Mouse (Mus musculus) kidney, embryonic 15.5 days (tissue): ENCODE measurements around the gene Atp13a4. TPM values are rescaled to one million over a fixed set of nuclear protein-coding genes. Genes with fewer than 3 reads are reported as not detected.

Experiments used
- ATAC-seq: fragments of 200-750 bp; cut with Nextera tagmentation; replicated peaks from 2 replicates; pipeline ENCODE4 v1.8.0; 2017; ENCODE audit warnings: moderate TSS enrichment; ENCODE audit not compliant: low FRiP score
- H3K27ac ChIP-seq: fragments of 300-500 bp; sonication (generic); 2 replicates; pipeline ENCODE4 v1.5.1; 2015; ENCODE audit warnings: mild to moderate bottlenecking, inconsistent platforms
- H3K27me3 ChIP-seq: fragments of 300-500 bp; sonication (generic); 2 replicates; pipeline ENCODE4 v1.6.1; 2015; ENCODE audit warnings: inconsistent platforms
- H3K36me3 ChIP-seq: fragments of 300-500 bp; sonication (generic); 2 replicates; pipeline ENCODE4 v1.6.1; 2015; ENCODE audit warnings: inconsistent platforms
- H3K4me1 ChIP-seq: fragments of 300-500 bp; sonication (generic); 2 replicates; pipeline ENCODE4 v1.6.1; 2015; ENCODE audit warnings: inconsistent platforms
- H3K4me2 ChIP-seq: fragments of 300-500 bp; sonication (generic); 2 replicates; pipeline ENCODE4 v1.6.1; 2015; ENCODE audit warnings: moderate library complexity, mild to moderate bottlenecking, inconsistent platforms
- H3K4me3 ChIP-seq: fragments of 300-500 bp; sonication (generic); replicated peaks from 2 replicates; pipeline ENCODE4 v1.5.1; 2015; ENCODE audit warnings: mild to moderate bottlenecking, inconsistent platforms
- H3K9ac ChIP-seq: fragments of 300-500 bp; sonication (generic); 2 replicates; pipeline ENCODE4 v1.6.1; 2015; ENCODE audit warnings: mild to moderate bottlenecking, inconsistent platforms
- H3K9me3 ChIP-seq: fragments of 300-500 bp; sonication (generic); replicated peaks from 2 replicates; pipeline ENCODE4 v1.6.1; 2016; ENCODE audit warnings: inconsistent platforms
- WGBS: fragments of 180-500 bp; shearing (Covaris S2); methylation state at CpG from one replicate; pipeline ENCODE4 v1.1.7; 2015; ENCODE audit warnings: mixed read lengths; 5-methylcytosine and 5-hydroxymethylcytosine counted together
- polyA plus RNA-seq: library from polyadenylated mRNA; unstranded; fragments of >200 nt; fragmentation: Nextera tagmentation; extraction: Ambion mirVana; gene quantifications from 2 replicates; pipeline ENCODE4 v1.2.1, GENCODE M21; 2015

Gene Atp13a4
- polyA plus RNA-seq, 1 experiment from 2014 or later, result 2.9 TPM

- Histone ChIP-seq H3K9ac (no peak within 1 kb of the TSS), H3K9me3 (no peaks in the 10 kb centered on the region), H3K27me3 (no peaks in the 10 kb centered on the region), H3K27ac (no peak within 1 kb of the TSS), H3K4me2 (no peak within 1 kb of the TSS), H3K4me3 (no peak within 1 kb of the TSS), H3K36me3 (no peaks in the 10 kb centered on the region), H3K4me1 (no peaks in the 10 kb centered on the region)
- no peak for ATAC-seq
- WGBS, result 57% methylated on average over 4 of the region's 4 CpGs
These were observed 166.2 kb downstream of the Atp13a4 start, which contains the start of gene Atp13a5 for GRCm38 (mm10) chr16:29378458-29378857. Gene Atp13a5 (minus strand): TSS chr16:29378732.

- no peak overlapping the region for H3K4me2 ChIP-seq
- H3K36me3 ChIP-seq, result no peaks in the 10 kb centered on the region
- H3K4me3 ChIP-seq, result no peak overlapping the region
- 78% methylated on average over 8 of the region's 8 CpGs for WGBS
- no peak overlapping the region for H3K27ac ChIP-seq
- no peaks in the 10 kb centered on the region for H3K4me1 ChIP-seq
- no peaks in the 10 kb centered on the region for H3K27me3 ChIP-seq
- H3K9ac ChIP-seq, result no peak overlapping the region
- H3K9me3 ChIP-seq, result no peaks in the 10 kb centered on the region
- ATAC-seq, result no peak
These were observed 170.0 kb downstream of the Atp13a4 start for GRCm38 (mm10) chr16:29374636-29375035.

Other genes with a start within 250 kb of the Atp13a4 start
- not detected in 2 replicates for gene Atp13a5, start 166.1 kb downstream of the Atp13a4 start, polyA plus RNA-seq
- gene Opa1, start 34.5 kb upstream of the Atp13a4 start, polyA plus RNA-seq, result 32.8 and 33.5 TPM in 2 replicates